Mouse (Mus musculus) forebrain, embryonic 13.5 days (tissue): ENCODE results near the gene Mapk10. TPM values are rescaled to one million over a fixed set of nuclear protein-coding genes. Genes with fewer than 3 reads are reported as not detected.

Experiments
- ATAC-seq: fragments of 200-750 bp; cut with Nextera tagmentation; 2 replicates; pipeline ENCODE4 v1.8.0; 2017
- H3K27ac ChIP-seq: fragments of 300-500 bp; sonication (generic); 2 replicates; pipeline ENCODE4 v1.5.1; 2015; ENCODE audit warnings: inconsistent platforms, mild to moderate bottlenecking, moderate library complexity
- H3K27me3 ChIP-seq: fragments of 300-500 bp; sonication (generic); 2 replicates; pipeline ENCODE4 v1.6.1; 2015; ENCODE audit warnings: mild to moderate bottlenecking, inconsistent platforms
- H3K36me3 ChIP-seq: fragments of 300-500 bp; sonication (generic); 2 replicates; pipeline ENCODE4 v1.6.1; 2015; ENCODE audit warnings: mild to moderate bottlenecking, inconsistent platforms; ENCODE audit not compliant: poor library complexity, severe bottlenecking
- H3K4me1 ChIP-seq: fragments of 300-500 bp; sonication (generic); 2 replicates; pipeline ENCODE4 v1.6.1; 2015; ENCODE audit warnings: inconsistent platforms
- H3K4me2 ChIP-seq: fragments of 300-500 bp; sonication (generic); 2 replicates; pipeline ENCODE4 v1.6.1; 2015; ENCODE audit warnings: inconsistent platforms, mild to moderate bottlenecking, moderate library complexity
- H3K4me3 ChIP-seq: fragments of 300-500 bp; sonication (generic); 2 replicates; pipeline ENCODE4 v1.5.1; 2015; ENCODE audit warnings: mild to moderate bottlenecking, inconsistent platforms
- H3K9ac ChIP-seq: fragments of 300-500 bp; sonication (generic); 2 replicates; pipeline ENCODE4 v1.6.1; 2015; ENCODE audit warnings: mild to moderate bottlenecking, inconsistent platforms
- H3K9me3 ChIP-seq: fragments of 300-500 bp; sonication (generic); replicated peaks from 2 replicates; pipeline ENCODE4 v1.6.1; 2016; ENCODE audit warnings: inconsistent platforms
- WGBS: fragments of 180-500 bp; shearing (Covaris S2); methylation state at CpG from one replicate; pipeline ENCODE4 v1.1.7; 2015; 5-methylcytosine and 5-hydroxymethylcytosine counted together
- polyA plus RNA-seq: library from polyadenylated mRNA; unstranded; fragments of >200 nt; fragmentation: Nextera tagmentation; extraction: Ambion mirVana; gene quantifications from 2 replicates; pipeline ENCODE4 v1.2.1, GENCODE M21; 2015

The Mapk10 gene
- polyA plus RNA-seq, 1 experiment from 2014 or later, result 53.0 TPM

DNA sequence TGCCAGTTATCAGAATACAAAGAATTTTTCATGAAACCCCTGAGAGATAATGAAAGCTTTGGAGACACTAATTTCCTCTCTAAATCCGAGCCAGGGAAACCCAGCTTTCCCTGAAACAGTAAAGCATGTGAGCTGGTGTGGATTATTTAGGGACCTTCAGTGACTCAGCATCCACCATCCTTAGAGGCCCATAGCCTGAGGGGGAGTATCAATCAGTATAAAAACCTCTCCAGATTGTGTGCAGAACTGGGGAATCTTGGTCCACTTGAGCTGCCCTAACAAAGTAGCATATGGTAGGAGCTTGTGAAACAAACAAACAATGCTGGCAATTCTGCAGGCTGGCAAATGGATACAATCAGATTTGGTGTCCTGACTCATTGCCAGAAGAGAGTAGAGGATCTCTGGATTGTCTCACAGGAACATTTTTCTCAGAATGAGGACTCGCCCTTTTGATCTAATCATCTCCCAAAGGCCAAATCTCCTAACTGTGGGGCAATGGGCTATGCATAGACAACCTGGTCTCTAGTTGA, 13.3 kb downstream of the Mapk10 start:
- no peaks in the 10 kb centered on the region for H3K9me3 ChIP-seq
- no peak overlapping the region for H3K4me3 ChIP-seq
- H3K27me3 ChIP-seq, result no peaks in the 10 kb centered on the region
- no peak for ATAC-seq
- H3K36me3 ChIP-seq, result peaks cover 9% of the 10 kb centered on the region
- no peak overlapping the region for H3K9ac ChIP-seq
- no peak overlapping the region for H3K27ac ChIP-seq
- WGBS, result 61% methylated on average over 2 of the region's 2 CpGs
- H3K4me1 ChIP-seq, result peaks cover 28% of the 10 kb centered on the region
- H3K4me2 ChIP-seq, result no peak overlapping the region

DNA sequence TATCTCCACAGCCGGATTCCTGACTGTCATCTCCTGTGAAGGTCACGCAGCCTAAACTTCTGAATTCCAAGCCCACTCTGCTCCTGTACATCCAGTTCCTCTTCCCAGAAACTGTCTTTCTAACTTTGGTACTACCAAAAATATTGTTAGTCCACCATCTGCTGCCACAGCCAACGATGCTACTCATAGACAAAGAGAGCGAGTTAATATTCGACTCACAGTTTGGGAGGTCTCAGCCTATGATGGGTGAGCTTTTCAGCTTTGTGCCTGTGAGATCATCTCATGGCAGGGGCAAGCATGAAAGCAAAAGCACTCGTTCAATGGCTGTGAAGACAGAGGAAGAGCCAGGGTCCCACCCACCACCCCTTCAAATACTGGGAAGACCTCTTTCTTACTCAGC, 16.6 kb downstream of the Mapk10 start:
- ATAC-seq, result no peak
- no peak overlapping the region for H3K4me3 ChIP-seq
- H3K4me1 ChIP-seq, result peaks cover 45% of the 10 kb centered on the region
- no peaks in the 10 kb centered on the region for H3K36me3 ChIP-seq
- H3K9ac ChIP-seq, result no peak overlapping the region
- H3K9me3 ChIP-seq, result no peaks in the 10 kb centered on the region
- H3K4me2 ChIP-seq, result no peak overlapping the region
- no peaks in the 10 kb centered on the region for H3K27me3 ChIP-seq
- no peak overlapping the region for H3K27ac ChIP-seq
- WGBS, result 59% methylated on average over 6 of the region's 6 CpGs

DNA sequence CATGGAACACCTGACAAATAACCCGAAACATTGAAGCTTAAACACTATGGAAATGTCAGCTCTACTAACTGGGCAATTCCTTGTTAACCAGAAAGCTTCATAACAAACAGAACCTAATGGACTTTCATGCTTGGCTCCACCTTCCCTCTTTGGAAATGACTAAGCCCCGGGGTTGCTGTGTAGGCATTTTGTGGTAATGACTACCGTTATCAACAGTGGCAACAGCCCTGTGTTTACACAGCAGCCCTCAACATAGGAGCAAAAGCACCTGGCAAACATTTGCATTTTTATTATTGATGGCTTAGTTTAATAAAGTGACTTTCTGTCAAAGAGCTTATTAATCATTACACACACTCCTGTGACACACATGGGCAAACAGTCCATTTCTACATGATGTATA, 17.4 kb downstream of the Mapk10 start:
- H3K9me3 ChIP-seq, result no peaks in the 10 kb centered on the region
- no peak overlapping the region for H3K4me3 ChIP-seq
- H3K9ac ChIP-seq, result no peak overlapping the region
- H3K4me2 ChIP-seq, result no peak overlapping the region
- no peaks in the 10 kb centered on the region for H3K27me3 ChIP-seq
- WGBS, result 74% methylated on average over 3 of the region's 3 CpGs
- no peaks in the 10 kb centered on the region for H3K36me3 ChIP-seq
- H3K27ac ChIP-seq, result no peak overlapping the region; the same call in 1 of the 2 replicates
- peaks cover 45% of the 10 kb centered on the region for H3K4me1 ChIP-seq
- ATAC-seq, result no peak

DNA sequence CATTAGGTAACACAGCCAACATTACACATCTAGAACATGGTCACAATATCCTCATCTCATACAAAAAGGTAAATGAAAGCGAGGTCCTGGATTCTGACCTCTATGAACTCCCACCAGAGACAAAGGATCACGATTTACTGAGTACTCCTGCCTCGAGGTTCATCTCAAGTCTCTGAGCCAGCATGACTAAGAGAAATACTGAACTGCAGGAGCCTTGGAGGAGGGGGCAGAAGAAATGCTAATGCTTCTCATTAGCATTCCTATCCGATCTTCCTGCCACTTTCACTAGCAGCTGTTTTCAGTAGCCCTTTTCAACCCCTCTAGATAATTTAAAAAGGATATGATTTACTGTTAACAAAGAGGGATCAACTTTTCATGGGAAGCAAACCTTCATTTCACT, 19.6 kb downstream of the Mapk10 start:
- Histone ChIP-seq H3K4me3 (no peak overlapping the region), H3K36me3 (no peaks in the 10 kb centered on the region), H3K9me3 (no peaks in the 10 kb centered on the region), H3K27me3 (no peaks in the 10 kb centered on the region), H3K4me1 (peaks cover 38% of the 10 kb centered on the region), H3K9ac (no peak overlapping the region), H3K27ac (peak overlapping the region; percentile 64), H3K4me2 (no peak overlapping the region)
- 16% methylated on average over 4 of the region's 4 CpGs for WGBS
- peak; percentile 80 for ATAC-seq

DNA sequence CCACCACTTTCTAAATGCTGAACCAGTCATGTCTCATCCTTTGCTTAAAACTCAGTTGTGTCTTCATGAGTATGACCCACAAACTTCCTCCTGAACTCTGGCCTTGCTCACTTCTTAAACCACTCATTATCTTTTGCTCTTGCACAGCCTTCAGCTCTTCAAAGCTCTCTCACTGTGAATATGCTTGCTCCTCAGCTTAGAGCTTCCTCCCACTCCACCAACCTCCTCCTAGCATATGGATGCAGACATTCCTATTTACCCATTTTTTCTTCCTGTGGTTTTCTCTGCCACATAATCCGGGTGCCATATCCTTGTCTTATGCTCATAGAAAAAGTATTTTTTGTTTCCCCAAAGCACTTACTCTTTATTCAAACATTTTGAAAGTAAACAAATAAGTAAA, 26.9 kb downstream of the Mapk10 start:
- peaks cover 7% of the 10 kb centered on the region for H3K9me3 ChIP-seq
- no peak overlapping the region for H3K27ac ChIP-seq
- H3K36me3 ChIP-seq, result peaks cover 3% of the 10 kb centered on the region; the same call in 1 of the 2 replicates
- H3K27me3 ChIP-seq, result no peaks in the 10 kb centered on the region
- ATAC-seq, result no peak
- 87% methylated on average over 1 of the region's 1 CpGs for WGBS
- no peaks in the 10 kb centered on the region for H3K4me1 ChIP-seq
- no peak overlapping the region for H3K9ac ChIP-seq
- H3K4me3 ChIP-seq, result no peak overlapping the region
- no peak overlapping the region for H3K4me2 ChIP-seq

DNA sequence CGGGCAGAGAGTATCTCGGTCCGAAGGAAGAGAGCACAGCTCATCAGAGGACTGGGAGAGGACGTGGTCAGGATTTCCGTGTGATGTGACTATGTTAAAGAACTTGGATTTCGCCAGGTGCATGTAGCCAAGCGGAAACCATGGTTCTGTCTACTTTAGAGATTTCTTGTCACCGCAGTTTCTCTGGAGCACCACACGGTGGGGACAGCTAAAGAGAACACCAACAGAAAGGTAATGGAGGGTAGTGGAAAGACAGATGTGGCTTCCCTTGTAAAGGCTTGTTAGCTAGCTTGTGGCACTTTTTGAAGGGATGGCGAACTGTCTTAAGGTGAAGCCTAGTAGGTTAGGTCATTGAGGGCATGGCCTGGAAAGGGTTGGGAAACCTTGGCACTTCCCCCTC, 29.5 kb downstream of the Mapk10 start:
- no peak for ATAC-seq
- Histone ChIP-seq H3K27ac (no peak overlapping the region), H3K4me1 (peaks cover 12% of the 10 kb centered on the region), H3K9ac (no peak overlapping the region), H3K9me3 (peaks cover 7% of the 10 kb centered on the region), H3K4me3 (no peak overlapping the region), H3K27me3 (no peaks in the 10 kb centered on the region), H3K4me2 (no peak overlapping the region), H3K36me3 (peaks cover 3% of the 10 kb centered on the region; the same call in 1 of the 2 replicates)
- WGBS, result 90% methylated on average over 10 of the region's 10 CpGs

DNA sequence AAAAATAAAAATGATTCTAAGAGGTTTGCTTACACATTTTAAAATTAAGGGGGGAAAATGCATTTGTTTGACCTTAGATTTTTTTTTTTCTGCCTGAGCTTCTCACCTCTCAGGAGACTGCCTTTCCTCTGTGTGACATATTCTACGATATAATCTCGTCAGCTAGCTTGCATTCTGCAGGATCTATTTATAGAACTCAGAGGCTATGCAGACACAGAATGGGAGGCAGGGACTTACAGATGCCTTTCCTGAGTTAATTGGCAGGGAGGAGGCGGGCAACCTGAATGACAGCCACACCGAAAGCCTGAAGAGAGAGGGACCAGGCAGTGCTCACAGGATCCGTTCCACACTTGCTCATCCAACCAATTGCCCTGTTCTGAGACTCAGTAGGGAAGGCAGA, 34.1 kb downstream of the Mapk10 start:
- Histone ChIP-seq H3K4me3 (no peak overlapping the region), H3K9ac (peak overlapping the region; percentile 21; the same call in 1 of the 2 replicates), H3K4me2 (0 out of 2 replicates have a peak overlapping the region, but pooled peaks have one; percentile 16), H3K9me3 (no peaks in the 10 kb centered on the region), H3K36me3 (no peaks in the 10 kb centered on the region), H3K27me3 (no peaks in the 10 kb centered on the region), H3K27ac (peak overlapping the region; percentile 70), H3K4me1 (peaks cover 24% of the 10 kb centered on the region)
- WGBS, result 10% methylated on average over 5 of the region's 5 CpGs
- ATAC-seq, result peak; percentile 81

DNA sequence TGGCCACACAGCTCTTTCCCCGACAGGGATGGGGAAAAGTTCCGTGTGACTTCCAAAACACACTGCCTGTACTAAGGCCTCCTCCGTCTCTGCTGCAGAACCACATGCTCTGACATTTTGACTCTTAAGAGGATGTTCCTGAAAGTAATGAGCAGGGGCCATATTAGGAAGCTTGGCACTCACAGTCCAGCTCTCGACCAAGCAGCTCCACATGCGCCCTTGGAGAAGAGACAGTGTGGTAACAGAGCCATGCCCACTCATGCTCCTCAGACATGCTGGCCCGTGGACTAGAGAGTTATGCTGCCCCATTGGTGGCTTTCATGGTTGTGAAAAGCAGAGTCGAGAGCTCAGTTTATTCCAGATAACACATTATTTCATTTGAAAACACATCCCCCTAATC, 35.1 kb downstream of the Mapk10 start:
- Histone ChIP-seq H3K9me3 (no peaks in the 10 kb centered on the region), H3K4me2 (no peak overlapping the region), H3K27me3 (no peaks in the 10 kb centered on the region), H3K4me1 (peaks cover 24% of the 10 kb centered on the region), H3K9ac (no peak overlapping the region), H3K27ac (peak overlapping the region; percentile 25; the same call in 1 of the 2 replicates), H3K36me3 (no peaks in the 10 kb centered on the region), H3K4me3 (no peak overlapping the region)
- ATAC-seq, result no peak
- 87% methylated on average over 7 of the region's 7 CpGs for WGBS

DNA sequence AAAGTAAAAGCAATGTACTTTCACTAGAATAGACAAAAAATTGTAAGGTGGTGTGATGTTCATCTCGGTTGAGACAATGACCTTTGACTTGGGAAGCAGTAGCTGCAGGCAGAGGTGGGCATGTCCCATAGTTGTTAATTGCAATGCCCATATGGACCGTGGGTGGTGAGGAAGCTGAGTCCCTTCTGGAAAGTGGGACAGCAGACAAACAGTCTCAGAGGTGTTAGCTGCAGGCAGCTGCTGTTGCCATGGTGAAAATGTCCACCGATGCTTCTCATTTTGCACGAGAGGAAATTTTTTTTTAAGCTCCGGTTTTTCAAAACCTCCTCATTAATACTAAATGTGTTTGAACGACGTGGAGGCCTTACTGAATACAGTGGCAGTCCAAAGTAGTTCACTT, 36.5 kb downstream of the Mapk10 start:
- H3K9me3 ChIP-seq, result no peaks in the 10 kb centered on the region
- no peak overlapping the region for H3K27ac ChIP-seq
- no peaks in the 10 kb centered on the region for H3K36me3 ChIP-seq
- peaks cover 24% of the 10 kb centered on the region for H3K4me1 ChIP-seq
- H3K4me2 ChIP-seq, result no peak overlapping the region
- H3K9ac ChIP-seq, result no peak overlapping the region
- 56% methylated on average over 7 of the region's 7 CpGs for WGBS
- ATAC-seq, result no peak
- H3K27me3 ChIP-seq, result no peaks in the 10 kb centered on the region
- H3K4me3 ChIP-seq, result no peak overlapping the region

DNA sequence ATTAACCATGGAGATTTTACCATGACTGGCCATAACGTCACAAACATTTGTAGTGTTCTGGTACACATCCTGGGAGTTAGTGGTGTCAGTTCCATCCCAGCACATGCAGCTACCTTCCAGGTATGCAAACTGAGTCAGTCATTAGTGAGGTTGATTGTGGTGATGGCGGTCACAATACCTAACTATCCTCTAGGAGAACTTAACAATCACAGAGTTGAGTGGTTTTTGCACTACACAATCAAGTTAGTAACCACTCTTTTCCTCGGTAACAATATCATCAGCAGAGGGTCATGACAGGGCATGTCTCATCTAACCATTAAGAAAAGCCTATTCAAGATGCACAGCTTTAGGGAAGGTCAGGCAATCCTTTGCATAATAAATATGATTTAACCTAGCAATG, 39.9 kb downstream of the Mapk10 start:
- no peaks in the 10 kb centered on the region for H3K27me3 ChIP-seq
- no peak overlapping the region for H3K9ac ChIP-seq
- no peak overlapping the region for H3K27ac ChIP-seq
- no peak for ATAC-seq
- WGBS, result 92% methylated on average over 3 of the region's 3 CpGs
- H3K4me3 ChIP-seq, result no peak overlapping the region
- no peaks in the 10 kb centered on the region for H3K9me3 ChIP-seq
- H3K36me3 ChIP-seq, result no peaks in the 10 kb centered on the region
- no peak overlapping the region for H3K4me2 ChIP-seq
- peaks cover 8% of the 10 kb centered on the region for H3K4me1 ChIP-seq

DNA sequence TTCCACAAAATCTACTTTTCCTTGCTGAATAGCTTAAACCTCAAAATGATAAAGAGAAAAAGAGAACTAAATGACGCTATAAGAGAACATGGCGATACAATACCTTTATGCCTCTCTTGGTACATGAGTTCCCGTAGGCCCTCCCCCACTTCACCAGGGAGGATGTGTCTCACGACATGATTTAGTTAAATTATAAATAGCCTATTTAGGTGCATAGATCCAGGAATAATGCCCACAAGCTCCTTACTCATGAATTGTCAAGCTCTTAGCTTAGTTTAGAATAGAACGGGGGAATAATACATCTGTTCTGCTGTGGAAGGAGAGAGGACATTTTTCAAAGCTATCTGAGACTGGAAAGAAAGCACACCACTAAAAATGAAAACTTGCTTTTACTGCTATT, 43.8 kb downstream of the Mapk10 start:
- H3K4me3 ChIP-seq, result no peak overlapping the region
- peaks cover under 1% of the 10 kb centered on the region; the same call in 1 of the 2 replicates for H3K4me1 ChIP-seq
- ATAC-seq, result no peak
- H3K27me3 ChIP-seq, result no peaks in the 10 kb centered on the region
- no peaks in the 10 kb centered on the region for H3K9me3 ChIP-seq
- H3K27ac ChIP-seq, result no peak overlapping the region
- WGBS, result 52% methylated on average over 5 of the region's 5 CpGs
- H3K36me3 ChIP-seq, result no peaks in the 10 kb centered on the region
- no peak overlapping the region for H3K9ac ChIP-seq
- no peak overlapping the region for H3K4me2 ChIP-seq

DNA sequence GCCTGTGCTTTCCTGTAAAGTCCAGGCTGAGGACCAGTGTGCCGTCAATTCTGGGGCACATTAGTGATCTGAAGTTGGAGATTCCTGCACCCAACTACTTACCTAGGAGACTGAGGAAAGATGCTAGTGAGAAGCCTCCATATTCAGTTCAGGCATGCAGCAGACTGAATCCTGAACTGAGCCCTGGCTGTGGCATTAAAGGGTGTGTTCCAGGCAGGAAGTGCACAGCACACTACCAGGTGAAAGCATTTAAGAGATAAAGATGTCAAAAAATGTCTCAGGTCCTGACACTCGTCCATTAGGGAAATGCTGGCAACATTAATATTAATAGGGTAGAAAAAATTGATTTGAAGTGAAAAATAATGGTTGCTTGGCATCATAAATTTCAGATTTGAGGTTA, 44.4 kb downstream of the Mapk10 start:
- Histone ChIP-seq H3K9me3 (no peaks in the 10 kb centered on the region), H3K4me3 (no peak overlapping the region), H3K27ac (no peak overlapping the region), H3K4me2 (no peak overlapping the region), H3K27me3 (no peaks in the 10 kb centered on the region), H3K9ac (no peak overlapping the region), H3K4me1 (peaks cover 6% of the 10 kb centered on the region), H3K36me3 (no peaks in the 10 kb centered on the region)
- no peak for ATAC-seq
- WGBS, result 79% methylated on average over 2 of the region's 2 CpGs

DNA sequence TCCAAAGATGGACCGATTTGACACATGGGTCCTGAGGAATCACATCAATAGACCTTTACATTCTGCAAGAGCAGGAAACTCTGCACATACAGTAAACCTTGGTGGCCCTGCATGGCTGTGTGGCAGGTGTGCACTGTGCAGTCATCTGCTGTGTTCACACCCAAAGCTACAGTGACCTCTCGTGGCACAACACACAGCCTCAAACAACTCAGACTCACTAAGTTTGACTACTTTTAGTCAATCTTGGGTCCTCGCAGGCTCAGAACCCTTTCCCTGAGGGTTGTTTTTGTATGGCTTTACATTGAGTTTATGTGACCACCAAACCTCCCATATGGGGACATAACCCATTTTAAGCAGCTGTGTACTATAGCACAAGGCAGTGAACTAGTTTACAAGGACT, 47.1 kb downstream of the Mapk10 start:
- 95% methylated on average over 3 of the region's 3 CpGs for WGBS
- Histone ChIP-seq H3K9ac (no peak overlapping the region), H3K4me2 (no peak overlapping the region), H3K36me3 (no peaks in the 10 kb centered on the region), H3K27ac (no peak overlapping the region), H3K27me3 (no peaks in the 10 kb centered on the region), H3K4me1 (peaks cover 27% of the 10 kb centered on the region), H3K4me3 (no peak overlapping the region), H3K9me3 (no peaks in the 10 kb centered on the region)
- ATAC-seq, result no peak
